20 mouse cellular contexts compared by ENCODE assay signal in the genomic region with DNA sequence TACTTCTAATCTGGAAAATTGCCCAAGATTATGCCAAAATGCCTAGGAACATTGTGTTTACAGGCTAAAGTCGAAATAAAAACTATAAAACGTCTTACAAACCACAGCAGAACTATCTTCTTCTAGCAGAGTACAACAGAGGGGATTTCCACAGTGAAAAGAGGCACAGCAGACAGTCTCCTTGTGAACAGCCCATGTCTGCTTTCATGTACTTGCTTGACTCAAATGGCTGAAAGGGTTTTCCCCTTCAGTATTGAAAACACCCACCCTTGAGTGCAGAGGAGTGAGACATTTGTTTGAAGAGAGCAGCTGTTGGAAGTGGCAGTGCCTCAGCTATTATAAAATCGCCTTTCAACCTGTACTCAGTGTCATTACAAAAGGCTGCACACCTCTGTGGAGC.
DNase-seq lines count a peak whose midpoint lies in the region; ATAC-seq lines count a peak whose summit lies in the region.
"Had no signal": no experiment of that assay in that cellular context is flagged by ENCODE, and none has a peak within 500 bp of the region (broad histone marks: within the 10 kb centered on the region; RNA-seq: fewer than 3 reads in every experiment).

No protein-coding gene starts in this region.

- peak; percentile 63 for ATAC-seq in activated CD4-positive, CD25-positive, alpha-beta regulatory T cell, adult 4 months
- ATAC-seq: forebrain, embryonic 13.5 days; forebrain, postnatal 0 days; intestine, embryonic 16.5 days had no signal

- DNase-seq in CD4-positive helper T cell, adult 2 months (ENCODE audit: low read depth, low spot score): peak; percentile 9
- DNase-seq in CD4-positive, CD25-positive, alpha-beta regulatory T cell, adult 2 months (ENCODE audit: low read depth, low spot score): peak; percentile 22
- DNase-seq in induced T-regulatory cell, adult 2 months (ENCODE audit: low read depth): peak; percentile 3
- no peak for DNase-seq in adrenal gland, postnatal 36 days
- no peak for DNase-seq in kidney, postnatal 10 days
- no peak for DNase-seq in right cerebral cortex, postnatal 25 days
- DNase-seq: adrenal gland, postnatal 10 days; cerebellum, adult 11 months; cerebellum, adult 2 months; cerebellum, adult 9-11 months; cerebellum, postnatal 25 days; forebrain, postnatal 0 days; gastrocnemius, postnatal 25 days; heart, adult 18-20 months; heart, postnatal 14 days; kidney, adult 18-20 months; kidney, adult 9 months had no signal

Comparison
In these comparisons a context has a peak if more than half of its experiments do, and no peak if none do; other contexts are left out.
1. DNase-seq: peak in CD4-positive helper T cell, adult 2 months (single experiment), CD4-positive, CD25-positive, alpha-beta regulatory T cell, adult 2 months (single experiment) and induced T-regulatory cell, adult 2 months (single experiment); none in adrenal gland, postnatal 36 days (0 of 2), kidney, postnatal 10 days (single experiment) and right cerebral cortex, postnatal 25 days (single experiment).